Mouse (Mus musculus) E14TG2a.4 (cell line): ENCODE results near the gene Tns3.

ENCODE experiments used
- CTCF ChIP-seq: conservative IDR thresholded peaks from 2 replicates; pipeline ENCODE4 v1.5.1; 2014; ENCODE audit warnings: low read length
- NANOG ChIP-seq: IDR thresholded peaks from 2 replicates; pipeline ENCODE4 v1.6.1; 2014; ENCODE audit warnings: borderline replicate concordance, low read length, mixed read lengths
- POU5F1 ChIP-seq: IDR thresholded peaks from 2 replicates; pipeline ENCODE4 v1.6.1; 2014; ENCODE audit warnings: low read length, borderline replicate concordance

DNA sequence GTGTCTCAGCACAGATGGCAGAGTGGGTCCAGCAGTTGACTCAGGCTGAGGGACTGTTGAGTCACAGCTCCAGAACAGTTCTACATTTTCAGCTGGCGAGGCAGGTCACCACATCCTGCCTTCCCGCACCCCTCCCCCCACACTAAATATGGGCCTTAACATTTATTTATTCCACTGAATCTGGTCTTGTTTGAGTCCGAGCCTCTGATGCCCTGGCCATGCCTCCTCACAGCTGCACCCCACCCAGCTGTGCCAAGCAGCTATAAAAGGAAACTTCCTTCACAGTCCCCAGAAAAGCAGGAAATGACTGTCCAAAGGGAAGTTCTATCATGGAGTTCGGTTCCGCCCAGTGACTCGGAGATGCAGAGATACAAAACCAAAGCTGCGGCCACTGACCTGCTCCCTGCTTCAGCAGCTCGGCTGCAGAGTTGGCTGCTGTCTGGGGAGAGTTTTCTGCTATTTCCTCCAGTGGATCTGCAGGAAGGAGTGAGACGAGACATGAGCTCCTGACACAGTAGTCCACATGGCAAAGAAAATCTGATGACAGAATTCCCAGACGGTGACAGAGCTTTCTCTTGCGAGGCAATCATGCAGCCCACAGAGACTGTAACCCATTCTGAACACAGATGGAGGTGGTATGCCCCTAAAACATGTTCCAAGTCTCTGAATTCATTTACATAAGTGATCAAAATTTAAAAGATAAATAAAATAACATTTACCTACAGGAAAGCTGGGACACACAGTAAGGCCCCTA is 220.6 kb downstream of the Tns3 start:
- TF ChIP-seq CTCF: no peak
- no peak for TF ChIP-seq NANOG
- TF ChIP-seq POU5F1: no peak
